Mouse (Mus musculus) stomach, embryonic 14.5 days (tissue): ENCODE measurements around the gene Olfr763. TPM values are rescaled to one million over a fixed set of nuclear protein-coding genes. Genes with fewer than 3 reads are reported as not detected.
"Not testable (repeated sequence)": the region's sequence is repeated elsewhere in the genome, so short reads cannot be mapped to it uniquely, and the experiment has no call there.

ENCODE experiments used
- ATAC-seq: fragments of 200-750 bp; cut with Nextera tagmentation; 2 replicates; pipeline ENCODE4 v1.8.0; 2017; ENCODE audit warnings: low read depth, moderate TSS enrichment; ENCODE audit not compliant: insufficient number of reproducible peaks, insufficient read depth, low FRiP score
- H3K27ac ChIP-seq: fragments of 300-500 bp; sonication (generic); 2 replicates; pipeline ENCODE4 v1.5.1; 2014; ENCODE audit warnings: mild to moderate bottlenecking, low read length, moderate library complexity, mixed read lengths
- H3K27me3 ChIP-seq: fragments of 300-500 bp; sonication (generic); 2 replicates; pipeline ENCODE4 v1.6.1; 2014; ENCODE audit warnings: low read length, control low read depth, mixed read lengths; ENCODE audit not compliant: control insufficient read depth, insufficient read depth
- H3K36me3 ChIP-seq: fragments of 300-500 bp; sonication (generic); 2 replicates; pipeline ENCODE4 v1.6.1; 2014; ENCODE audit warnings: mild to moderate bottlenecking, control low read depth, low read length, moderate library complexity, mixed read lengths; ENCODE audit not compliant: control insufficient read depth, insufficient read depth
- H3K4me1 ChIP-seq: fragments of 300-500 bp; sonication (generic); 2 replicates; pipeline ENCODE4 v1.6.1; 2014; ENCODE audit warnings: low read length, control low read depth, mixed read lengths; ENCODE audit not compliant: control insufficient read depth, insufficient read depth
- H3K4me2 ChIP-seq: fragments of 300-500 bp; sonication (generic); replicated peaks from 2 replicates; pipeline ENCODE4 v1.6.1; 2014; ENCODE audit warnings: low read depth, low read length, control low read depth
- H3K4me3 ChIP-seq: fragments of 300-500 bp; sonication (generic); 2 replicates; pipeline ENCODE4 v1.5.1; 2014; ENCODE audit warnings: low read depth, low read length, control low read depth
- H3K9ac ChIP-seq: fragments of 300-500 bp; sonication (generic); replicated peaks from 2 replicates; pipeline ENCODE4 v1.6.1; 2014; ENCODE audit warnings: low read depth, mild to moderate bottlenecking, control low read depth, low read length, moderate library complexity, mixed read lengths
- H3K9me3 ChIP-seq: fragments of 300-500 bp; sonication (generic); 2 replicates; pipeline ENCODE4 v1.6.1; 2016; ENCODE audit warnings: low read depth, low read length, control low read depth; ENCODE audit not compliant: control insufficient read depth
- WGBS: fragments of 180-500 bp; shearing (Covaris S2); extraction: QIAGEN DNeasy Blood & Tissue Kit; methylation state at CpG from one replicate; pipeline ENCODE4 v1.1.7; 2014; 5-methylcytosine and 5-hydroxymethylcytosine counted together
- polyA plus RNA-seq: library from polyadenylated mRNA; unstranded; fragments of >200 nt; fragmentation: Nextera tagmentation; extraction: Ambion mirVana; gene quantifications from 2 replicates; pipeline ENCODE4 v1.2.1, GENCODE M21; 2014

Olfr763 gene
- polyA plus RNA-seq, 1 experiment from 2014 or later: not detected

DNA sequence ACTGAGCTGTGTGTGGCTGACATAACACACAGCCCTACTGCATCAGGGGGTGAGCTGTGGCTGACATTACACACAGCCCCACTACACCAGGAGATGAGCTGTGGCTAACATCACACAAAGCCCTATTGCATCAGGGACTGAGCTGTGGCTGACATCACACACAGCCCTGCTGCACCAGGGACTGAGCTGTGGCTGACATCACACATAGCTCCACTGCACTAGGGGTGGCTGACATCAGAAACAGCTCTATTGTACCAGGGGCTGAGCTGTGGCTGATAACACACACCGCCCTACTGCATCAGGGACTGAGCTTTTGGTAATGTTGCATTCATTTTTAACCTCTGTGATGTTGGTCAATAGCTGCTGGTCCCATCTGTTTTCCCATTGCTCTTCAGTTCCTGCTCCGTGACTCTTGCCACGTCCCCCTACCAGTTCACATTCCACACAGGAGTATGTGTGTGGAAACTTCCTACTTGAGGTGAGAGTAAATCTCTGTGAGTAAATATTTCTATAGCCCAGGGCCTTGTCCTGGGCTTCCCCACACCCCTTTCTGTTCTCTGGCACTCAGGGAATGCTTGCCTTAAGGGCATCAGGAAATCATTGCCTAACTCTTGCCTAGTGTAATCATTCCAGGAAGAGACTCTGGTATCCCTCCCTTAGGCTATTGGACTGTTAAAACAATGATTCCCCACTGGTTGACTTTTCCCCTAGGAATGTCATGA lies 29.8 kb upstream of the Olfr763 start:
- Histone ChIP-seq H3K9ac (no peak overlapping the region), H3K36me3 (no peaks in the 10 kb centered on the region), H3K27me3 (no peaks in the 10 kb centered on the region), H3K27ac (no peak overlapping the region), H3K4me3 (no peak overlapping the region), H3K9me3 (no peaks in the 10 kb centered on the region), H3K4me1 (no peaks in the 10 kb centered on the region), H3K4me2 (no peak overlapping the region)
- 54% methylated on average over 3 of the region's 3 CpGs for WGBS
- 0 out of 2 replicates have a peak, but pooled peaks have one; percentile 15 for ATAC-seq

DNA sequence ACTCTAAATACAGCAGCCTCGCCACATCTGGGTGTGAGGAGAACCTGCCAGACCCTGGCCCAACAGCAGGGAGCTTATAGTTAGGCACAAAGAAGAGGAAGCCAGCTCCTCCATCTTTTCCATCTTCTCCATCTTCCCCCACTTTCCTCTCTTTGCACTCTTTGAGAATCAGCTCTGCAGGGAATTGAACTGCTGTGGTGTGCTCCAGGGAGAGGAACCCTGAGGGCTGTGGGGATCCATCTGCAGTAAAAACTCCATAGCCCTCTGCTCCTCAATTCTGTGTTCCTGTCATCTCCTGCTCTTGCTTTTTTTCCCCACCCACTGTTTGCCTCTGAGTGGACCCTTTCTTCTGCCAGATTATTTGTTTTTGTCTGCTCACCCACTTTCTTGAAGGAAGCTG lies 21.5 kb upstream of the Olfr763 start, which contains the start of gene Olfr9:
Gene Olfr9 (plus strand): TSS at position 301 of the 400 bp plus-strand sequence.
- not testable (repeated sequence) for ATAC-seq
- WGBS: 75% methylated on average over 1 of the region's 1 CpGs

DNA sequence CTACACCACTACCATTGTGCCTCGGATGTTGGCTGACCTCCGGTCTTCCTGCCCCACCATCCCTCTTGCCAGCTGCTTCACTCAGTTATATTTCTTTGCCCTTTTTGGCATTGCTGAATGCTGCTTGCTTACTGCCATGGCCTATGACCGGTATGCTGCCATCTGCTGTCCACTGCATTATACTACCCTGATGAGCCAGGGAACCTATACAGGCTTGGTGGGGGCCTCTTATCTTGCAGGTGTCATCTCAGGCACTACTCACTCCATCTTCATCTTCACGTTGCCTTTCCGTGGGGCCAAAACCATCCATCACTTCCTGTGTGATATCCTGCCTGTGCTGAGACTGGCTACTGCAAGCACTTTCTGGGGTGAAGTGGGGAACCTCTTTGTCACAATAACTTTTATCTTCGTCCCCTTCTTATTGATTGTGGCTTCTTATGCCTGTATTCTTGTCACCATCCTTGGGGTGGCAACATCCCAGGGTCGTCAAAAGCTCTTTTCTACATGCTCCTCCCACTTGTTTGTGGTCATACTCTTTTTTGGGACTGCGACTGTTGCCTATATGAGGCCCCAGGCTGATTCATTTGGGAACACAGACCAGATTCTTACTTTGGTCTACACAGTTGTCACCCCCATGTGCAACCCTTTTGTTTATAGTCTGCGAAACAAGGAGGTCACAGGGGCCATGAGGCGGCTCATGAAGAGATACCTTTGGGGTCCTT lies 20.3 kb upstream of the Olfr763 start:
- not testable (repeated sequence) for H3K9me3 ChIP-seq, H3K36me3 ChIP-seq, H3K4me1 ChIP-seq, H3K27me3 ChIP-seq, ATAC-seq, H3K4me3 ChIP-seq, H3K4me2 ChIP-seq, H3K9ac ChIP-seq, H3K27ac ChIP-seq
- 56% methylated on average over 7 of the region's 10 CpGs for WGBS

More for the DNA sequence above, 21.5 kb upstream of the Olfr763 start, which contains the start of gene Olfr9:
- not testable (repeated sequence) for H3K9ac ChIP-seq, H3K27ac ChIP-seq, H3K9me3 ChIP-seq, H3K4me2 ChIP-seq, H3K27me3 ChIP-seq, H3K36me3 ChIP-seq, H3K4me1 ChIP-seq, H3K4me3 ChIP-seq

DNA sequence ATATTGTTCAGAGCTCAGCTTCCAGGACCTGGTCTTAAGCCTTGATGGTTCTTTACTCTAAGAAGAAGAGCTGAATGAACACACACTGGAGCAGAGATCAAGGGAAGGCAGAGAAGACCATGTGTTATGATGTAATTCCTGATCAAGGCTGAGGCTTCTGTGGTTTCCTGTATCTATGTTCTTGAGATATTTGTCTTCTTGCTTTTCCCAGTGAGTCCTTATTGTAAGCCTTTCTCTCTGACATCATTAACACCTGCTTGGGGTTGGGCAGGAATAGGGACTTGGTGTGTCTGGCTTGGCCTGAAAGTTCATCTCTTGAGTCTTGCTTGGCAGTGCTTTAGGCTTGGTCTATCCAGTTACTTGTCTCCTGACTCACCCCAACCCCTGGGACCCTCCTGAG lies 19.6 kb upstream of the Olfr763 start:
- no peaks in the 10 kb centered on the region for H3K9me3 ChIP-seq
- no peaks in the 10 kb centered on the region for H3K4me1 ChIP-seq
- no peak overlapping the region for H3K4me3 ChIP-seq
- H3K4me2 ChIP-seq: no peak overlapping the region
- no peaks in the 10 kb centered on the region for H3K36me3 ChIP-seq
- no peak for ATAC-seq
- no peak overlapping the region for H3K9ac ChIP-seq
- H3K27ac ChIP-seq: no peak overlapping the region
- no peaks in the 10 kb centered on the region for H3K27me3 ChIP-seq

DNA sequence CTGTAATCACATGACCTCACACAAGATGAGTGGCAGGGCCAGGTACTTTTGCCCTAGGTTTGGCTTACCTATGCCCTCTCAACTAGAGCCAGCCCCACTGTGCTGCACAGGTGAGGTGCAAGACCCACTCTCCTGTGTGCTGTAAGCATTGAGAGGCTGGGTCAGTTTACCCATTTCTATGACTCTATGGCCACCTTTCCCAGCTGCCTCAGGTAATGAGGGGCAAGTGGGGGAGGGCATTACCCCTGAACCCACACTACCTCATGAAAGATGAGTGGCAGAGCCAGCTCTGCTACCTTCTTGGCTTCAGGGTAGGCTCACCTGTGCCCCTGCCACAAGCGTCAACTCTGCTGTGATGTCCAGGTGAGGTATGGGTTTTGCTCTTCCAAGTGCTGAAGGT lies 14.8 kb upstream of the Olfr763 start:
- H3K36me3 ChIP-seq: no peaks in the 10 kb centered on the region
- no peaks in the 10 kb centered on the region for H3K4me1 ChIP-seq
- H3K9ac ChIP-seq: no peak overlapping the region
- ATAC-seq: no peak; the same call in 1 of the 2 replicates
- no peak overlapping the region for H3K4me2 ChIP-seq
- H3K4me3 ChIP-seq: no peak overlapping the region
- no peaks in the 10 kb centered on the region for H3K9me3 ChIP-seq
- 96% methylated on average over 1 of the region's 1 CpGs for WGBS
- H3K27me3 ChIP-seq: no peaks in the 10 kb centered on the region
- H3K27ac ChIP-seq: no peak overlapping the region

DNA sequence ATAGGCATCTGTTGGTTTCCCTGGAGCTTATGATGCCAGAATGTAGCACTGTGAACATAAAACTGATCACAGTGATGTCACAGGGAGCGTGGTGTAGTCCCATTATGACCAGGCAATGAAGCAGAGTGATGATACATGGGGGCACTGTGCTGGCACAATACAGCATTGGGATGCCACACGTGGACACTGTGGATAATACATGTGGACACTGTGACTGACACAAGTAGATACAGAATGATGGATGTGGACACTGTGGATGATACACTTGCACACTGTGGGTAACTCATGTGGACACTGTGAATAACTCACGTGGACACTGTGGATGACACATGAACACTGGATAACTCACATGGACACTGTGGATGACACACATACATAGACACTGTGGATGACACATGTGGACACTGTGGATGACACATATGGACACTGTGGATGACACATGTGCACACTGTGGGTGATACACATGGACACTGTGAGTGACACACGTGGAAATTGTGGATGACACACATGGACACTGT lies 14.0 kb upstream of the Olfr763 start:
- no peak overlapping the region for H3K27ac ChIP-seq
- H3K27me3 ChIP-seq: no peaks in the 10 kb centered on the region
- no peaks in the 10 kb centered on the region for H3K4me1 ChIP-seq
- no peaks in the 10 kb centered on the region for H3K9me3 ChIP-seq
- 74% methylated on average over 4 of the region's 4 CpGs for WGBS
- no peak overlapping the region for H3K9ac ChIP-seq
- H3K4me3 ChIP-seq: no peak overlapping the region
- ATAC-seq: no peak
- H3K4me2 ChIP-seq: no peak overlapping the region
- no peaks in the 10 kb centered on the region for H3K36me3 ChIP-seq

DNA sequence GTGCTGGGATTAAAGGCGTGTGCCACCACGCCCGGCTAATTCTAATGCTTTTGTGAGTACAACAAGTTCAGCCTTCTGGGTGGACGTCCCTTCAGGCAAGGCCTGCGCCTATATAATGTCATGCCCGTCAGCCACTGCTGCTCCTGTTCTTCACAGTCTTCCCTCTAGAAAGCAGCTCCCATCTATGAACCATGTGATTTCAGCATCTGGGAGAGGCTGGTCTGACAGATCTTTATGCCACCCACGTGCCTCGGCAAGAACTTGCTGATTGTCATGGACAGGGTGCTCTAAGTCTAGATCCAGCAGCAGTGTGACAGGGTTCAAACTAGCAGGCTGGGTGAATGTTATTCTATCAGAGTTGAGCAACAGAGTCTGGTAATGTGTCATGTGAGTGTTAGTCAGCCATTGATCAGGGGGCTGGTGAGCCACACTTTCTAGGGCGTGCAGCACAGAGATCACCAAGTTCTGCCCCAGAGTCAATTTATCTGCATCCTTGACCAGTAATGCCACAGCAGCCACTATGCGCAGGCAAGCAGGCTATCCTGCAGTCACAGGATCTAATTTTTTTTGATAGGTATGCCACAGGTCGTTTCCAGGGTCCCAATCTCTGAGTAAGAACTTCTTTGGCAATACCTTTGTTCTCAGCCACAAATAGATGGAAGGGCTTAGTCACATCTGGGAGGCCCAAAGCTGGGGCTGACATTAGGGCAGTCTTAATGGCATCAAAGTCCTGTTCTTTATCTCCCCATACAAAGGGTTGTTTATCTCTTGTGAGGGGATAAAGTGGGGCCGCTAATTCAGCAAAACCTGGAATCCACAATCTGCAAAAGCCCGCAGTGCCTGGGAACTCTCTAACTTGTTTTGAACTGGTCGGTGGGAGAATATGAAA lies 6.3 kb upstream of the Olfr763 start:
- ATAC-seq: no peak
- H3K9me3 ChIP-seq: no peaks in the 10 kb centered on the region

DNA sequence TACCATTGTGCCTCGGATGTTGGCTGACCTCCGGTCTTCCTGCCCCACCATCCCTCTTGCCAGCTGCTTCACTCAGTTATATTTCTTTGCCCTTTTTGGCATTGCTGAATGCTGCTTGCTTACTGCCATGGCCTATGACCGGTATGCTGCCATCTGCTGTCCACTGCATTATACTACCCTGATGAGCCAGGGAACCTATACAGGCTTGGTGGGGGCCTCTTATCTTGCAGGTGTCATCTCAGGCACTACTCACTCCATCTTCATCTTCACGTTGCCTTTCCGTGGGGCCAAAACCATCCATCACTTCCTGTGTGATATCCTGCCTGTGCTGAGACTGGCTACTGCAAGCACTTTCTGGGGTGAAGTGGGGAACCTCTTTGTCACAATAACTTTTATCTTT lies 920 bp downstream of the Olfr763 start:
- not testable (repeated sequence) for H3K9ac ChIP-seq, H3K27me3 ChIP-seq, H3K4me2 ChIP-seq, H3K4me1 ChIP-seq, H3K9me3 ChIP-seq, ATAC-seq, H3K4me3 ChIP-seq, H3K36me3 ChIP-seq, H3K27ac ChIP-seq
- 50% methylated on average over 2 of the region's 5 CpGs for WGBS

More for the DNA sequence above, 6.3 kb upstream of the Olfr763 start:
- no peak overlapping the region for H3K9ac ChIP-seq
- H3K36me3 ChIP-seq: no peaks in the 10 kb centered on the region
- H3K4me3 ChIP-seq: no peak overlapping the region
- 73% methylated on average over 14 of the region's 14 CpGs for WGBS
- no peaks in the 10 kb centered on the region for H3K27me3 ChIP-seq
- H3K4me2 ChIP-seq: no peak overlapping the region
- no peaks in the 10 kb centered on the region for H3K4me1 ChIP-seq
- H3K27ac ChIP-seq: no peak overlapping the region
